Mouse (Mus musculus): Measurements from ENCODE around the gene Atp5d.

Gene Atp5d

DNA sequence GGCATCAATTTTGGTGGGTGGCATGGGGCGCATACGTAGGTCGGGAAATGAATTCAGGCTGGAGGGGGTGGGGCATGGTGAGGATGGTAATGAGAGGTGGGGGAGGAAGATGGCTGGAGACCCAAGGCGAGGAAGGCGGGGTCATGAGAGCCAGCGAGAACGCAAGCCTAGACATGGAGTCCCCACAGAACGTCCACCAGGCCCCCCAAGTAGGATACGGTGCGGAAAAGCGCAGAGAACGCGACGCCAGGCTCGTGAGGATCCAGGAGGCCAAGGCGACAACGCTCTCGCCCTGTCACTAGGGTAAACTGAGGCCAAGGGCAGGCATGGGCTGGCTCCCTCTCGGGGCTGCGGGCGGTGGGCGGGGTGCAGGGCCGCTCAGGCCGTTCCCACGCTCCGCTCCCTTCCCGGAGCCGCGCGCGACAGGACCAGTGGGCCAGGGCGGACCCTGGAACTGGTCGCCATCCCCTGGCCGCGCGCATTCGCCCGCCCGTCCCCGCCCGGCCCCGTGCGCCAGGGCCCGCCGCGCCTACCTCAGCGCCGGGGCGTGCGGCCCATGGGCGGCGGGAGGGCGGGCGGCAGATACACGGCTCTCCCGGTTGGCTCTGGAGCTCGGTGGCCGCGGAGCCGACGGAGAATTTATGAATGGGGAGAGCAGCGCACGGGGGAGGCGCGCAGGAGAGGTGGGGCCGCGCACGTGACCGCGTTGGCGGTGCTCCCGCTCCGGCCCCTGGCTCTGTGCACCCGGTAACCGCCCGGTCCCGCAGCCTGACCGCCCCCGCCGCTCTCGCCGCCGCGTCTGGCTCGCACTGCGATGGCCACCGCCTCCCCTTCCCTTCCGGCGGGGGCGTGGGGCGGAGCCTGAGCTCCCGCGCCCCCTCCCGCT lies at the start of gene Atp5d:
Gene Atp5d (plus strand): TSS at position 80 of the 886 bp plus-strand sequence.
- TF ChIP-seq POU5F1 (IDR thresholded peaks at IDR 0.05; ENCODE audit: borderline replicate concordance, low read length): no peak
- TF ChIP-seq CTCF (conservative IDR thresholded peaks at IDR 0.05; ENCODE audit: low read length): no peak
- no peak for TF ChIP-seq NANOG (IDR thresholded peaks at IDR 0.05; ENCODE audit: borderline replicate concordance, low read length)
- Histone ChIP-seq H3K4me3 (replicated peaks; ENCODE audit: low read length) (peak within 1 kb of the TSS; percentile 90), H3K9me3 (ENCODE audit: low read length) (no peaks in the 10 kb centered on the region), H3K36me3 (ENCODE audit: insufficient read depth, low read length) (peaks cover 37% of the 10 kb centered on the region), H3K4me1 (replicated peaks; ENCODE audit: low read depth, low read length) (peaks cover 75% of the 10 kb centered on the region), H3K27me3 (ENCODE audit: insufficient read depth, low read length) (no peaks in the 10 kb centered on the region; the same call in 1 of the 2 replicates)

GRCm38 (mm10) chr10:80089146-80089545 lies 49.3 kb upstream of the Atp5d start:
- Histone ChIP-seq H3K27me3 (ENCODE audit: insufficient read depth, low read length) (no peaks in the 10 kb centered on the region), H3K4me1 (replicated peaks; ENCODE audit: low read depth, low read length) (peaks cover 59% of the 10 kb centered on the region), H3K9me3 (ENCODE audit: low read length) (no peaks in the 10 kb centered on the region), H3K4me3 (replicated peaks; ENCODE audit: low read length) (0 out of 2 replicates have a peak overlapping the region, but pooled peaks have one; percentile 3), H3K36me3 (ENCODE audit: insufficient read depth, low read length) (peaks cover 69% of the 10 kb centered on the region)
- TF ChIP-seq NANOG (IDR thresholded peaks at IDR 0.05; ENCODE audit: borderline replicate concordance, low read length) (no peak), POU5F1 (IDR thresholded peaks at IDR 0.05; ENCODE audit: borderline replicate concordance, low read length) (no peak), CTCF (conservative IDR thresholded peaks at IDR 0.05; ENCODE audit: low read length) (no peak)

- TF ChIP-seq NANOG (IDR thresholded peaks at IDR 0.05; ENCODE audit: borderline replicate concordance, low read length) (no peak), CTCF (conservative IDR thresholded peaks at IDR 0.05; ENCODE audit: low read length) (no peak), POU5F1 (IDR thresholded peaks at IDR 0.05; ENCODE audit: borderline replicate concordance, low read length) (no peak)
- H3K36me3 ChIP-seq (ENCODE audit: insufficient read depth, low read length): peaks cover 64% of the 10 kb centered on the region
- H3K27me3 ChIP-seq (ENCODE audit: insufficient read depth, low read length): no peaks in the 10 kb centered on the region
- no peak overlapping the region for H3K4me3 ChIP-seq (replicated peaks; ENCODE audit: low read length)
- H3K9me3 ChIP-seq (ENCODE audit: low read length): no peaks in the 10 kb centered on the region
- H3K4me1 ChIP-seq (replicated peaks; ENCODE audit: low read depth, low read length): peaks cover 78% of the 10 kb centered on the region
Measured at GRCm38 (mm10) chr10:80091527-80091926, 46.9 kb upstream of the Atp5d start.

- no peak for TF ChIP-seq CTCF (conservative IDR thresholded peaks at IDR 0.05; ENCODE audit: low read length)
- TF ChIP-seq POU5F1 (IDR thresholded peaks at IDR 0.05; ENCODE audit: borderline replicate concordance, low read length): no peak
- no peak for TF ChIP-seq NANOG (IDR thresholded peaks at IDR 0.05; ENCODE audit: borderline replicate concordance, low read length)
- Histone ChIP-seq H3K4me1 (replicated peaks; ENCODE audit: low read depth, low read length) (peaks cover 82% of the 10 kb centered on the region), H3K9me3 (ENCODE audit: low read length) (no peaks in the 10 kb centered on the region), H3K36me3 (ENCODE audit: insufficient read depth, low read length) (peaks cover 60% of the 10 kb centered on the region), H3K27me3 (ENCODE audit: insufficient read depth, low read length) (no peaks in the 10 kb centered on the region), H3K4me3 (replicated peaks; ENCODE audit: low read length) (no peak overlapping the region)
Measured at GRCm38 (mm10) chr10:80092690-80093089, 45.7 kb upstream of the Atp5d start.

GRCm38 (mm10) chr10:80094085-80094484 lies 44.3 kb upstream of the Atp5d start:
- TF ChIP-seq NANOG (IDR thresholded peaks at IDR 0.05; ENCODE audit: borderline replicate concordance, low read length) (no peak), POU5F1 (IDR thresholded peaks at IDR 0.05; ENCODE audit: borderline replicate concordance, low read length) (no peak), CTCF (conservative IDR thresholded peaks at IDR 0.05; ENCODE audit: low read length) (no peak)
- no peaks in the 10 kb centered on the region for H3K9me3 ChIP-seq (ENCODE audit: low read length)
- no peaks in the 10 kb centered on the region for H3K27me3 ChIP-seq (ENCODE audit: insufficient read depth, low read length)
- peaks cover 59% of the 10 kb centered on the region for H3K36me3 ChIP-seq (ENCODE audit: insufficient read depth, low read length)
- H3K4me1 ChIP-seq (replicated peaks; ENCODE audit: low read depth, low read length): peaks cover 92% of the 10 kb centered on the region
- no peak overlapping the region for H3K4me3 ChIP-seq (replicated peaks; ENCODE audit: low read length)

DNA sequence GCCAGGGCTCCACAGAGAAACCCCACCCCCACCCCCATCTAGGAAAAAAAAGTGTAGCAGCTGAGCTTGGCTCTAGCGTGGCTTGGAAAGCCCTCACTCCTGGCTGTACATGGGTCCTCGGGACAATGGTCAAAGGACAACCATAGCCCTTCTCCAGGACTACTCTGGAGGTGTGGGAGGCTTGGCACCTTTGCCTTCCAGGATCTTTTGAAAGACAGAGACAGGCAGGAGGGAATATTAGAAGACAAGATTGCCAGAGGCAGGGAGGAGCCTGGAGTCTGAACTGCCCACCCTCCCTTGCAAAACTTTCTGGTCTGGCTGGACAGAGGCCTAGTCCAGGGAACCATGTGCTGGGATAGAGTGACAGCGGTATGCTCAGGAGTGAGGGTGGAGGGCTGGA lies 43.7 kb upstream of the Atp5d start:
- no peaks in the 10 kb centered on the region for H3K9me3 ChIP-seq (ENCODE audit: low read length)
- H3K4me3 ChIP-seq (replicated peaks; ENCODE audit: low read length): no peak overlapping the region
- H3K27me3 ChIP-seq (ENCODE audit: insufficient read depth, low read length): no peaks in the 10 kb centered on the region
- H3K36me3 ChIP-seq (ENCODE audit: insufficient read depth, low read length): peaks cover 65% of the 10 kb centered on the region
- H3K4me1 ChIP-seq (replicated peaks; ENCODE audit: low read depth, low read length): peaks cover 92% of the 10 kb centered on the region
- TF ChIP-seq POU5F1 (IDR thresholded peaks at IDR 0.05; ENCODE audit: borderline replicate concordance, low read length): no peak
- no peak for TF ChIP-seq CTCF (conservative IDR thresholded peaks at IDR 0.05; ENCODE audit: low read length)
- TF ChIP-seq NANOG (IDR thresholded peaks at IDR 0.05; ENCODE audit: borderline replicate concordance, low read length): no peak

DNA sequence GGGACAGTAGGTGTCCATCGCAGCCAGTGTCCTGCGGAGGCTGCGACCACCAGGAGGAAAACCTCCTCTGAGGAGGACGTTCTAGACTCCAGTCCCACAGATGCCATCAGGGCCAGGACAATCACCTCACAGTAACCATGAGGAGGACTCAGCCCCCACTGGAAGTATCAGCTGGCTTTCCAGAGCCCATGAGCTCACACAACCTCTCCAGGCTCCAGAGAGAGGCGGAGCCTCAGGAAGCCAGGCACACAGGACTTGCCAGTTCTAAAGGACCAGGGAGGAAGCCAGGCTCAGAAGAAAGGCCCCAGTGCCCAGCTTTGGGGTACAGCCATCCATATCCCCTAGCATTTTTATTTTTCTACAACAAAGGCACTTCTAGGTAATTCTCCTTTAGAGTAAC lies 42.9 kb upstream of the Atp5d start:
- Histone ChIP-seq H3K36me3 (ENCODE audit: insufficient read depth, low read length) (peaks cover 66% of the 10 kb centered on the region), H3K27me3 (ENCODE audit: insufficient read depth, low read length) (no peaks in the 10 kb centered on the region), H3K4me1 (replicated peaks; ENCODE audit: low read depth, low read length) (peaks cover 92% of the 10 kb centered on the region), H3K4me3 (replicated peaks; ENCODE audit: low read length) (no peak overlapping the region), H3K9me3 (ENCODE audit: low read length) (no peaks in the 10 kb centered on the region)
- TF ChIP-seq NANOG (IDR thresholded peaks at IDR 0.05; ENCODE audit: borderline replicate concordance, low read length): no peak
- TF ChIP-seq POU5F1 (IDR thresholded peaks at IDR 0.05; ENCODE audit: borderline replicate concordance, low read length): no peak
- no peak for TF ChIP-seq CTCF (conservative IDR thresholded peaks at IDR 0.05; ENCODE audit: low read length)

DNA sequence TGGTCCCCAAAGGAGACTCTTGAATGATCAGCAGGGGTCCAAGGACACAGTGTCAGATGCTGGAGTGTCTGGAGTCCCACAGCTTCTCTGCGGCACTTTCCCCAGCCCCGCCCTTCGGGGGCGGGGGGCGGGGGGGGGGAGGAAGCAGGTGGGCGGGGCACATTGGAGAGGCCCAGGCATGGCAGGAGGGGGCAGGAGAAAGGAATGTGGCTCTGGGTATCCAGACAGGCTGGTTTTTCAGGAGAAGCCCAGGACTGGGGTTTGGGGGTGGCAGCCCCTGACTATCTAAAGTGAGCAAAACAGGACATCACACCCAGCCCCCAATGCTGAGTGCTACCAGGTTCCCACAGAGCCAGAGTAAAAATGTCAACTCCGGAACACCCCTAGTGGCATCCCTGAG lies 41.2 kb upstream of the Atp5d start:
- Histone ChIP-seq H3K4me3 (replicated peaks; ENCODE audit: low read length) (peak overlapping the region; percentile 35; the same call in 1 of the 2 replicates), H3K4me1 (replicated peaks; ENCODE audit: low read depth, low read length) (peaks cover 95% of the 10 kb centered on the region), H3K9me3 (ENCODE audit: low read length) (no peaks in the 10 kb centered on the region), H3K36me3 (ENCODE audit: insufficient read depth, low read length) (peaks cover 53% of the 10 kb centered on the region), H3K27me3 (ENCODE audit: insufficient read depth, low read length) (no peaks in the 10 kb centered on the region)
- TF ChIP-seq NANOG (IDR thresholded peaks at IDR 0.05; ENCODE audit: borderline replicate concordance, low read length) (no peak), CTCF (conservative IDR thresholded peaks at IDR 0.05; ENCODE audit: low read length) (no peak), POU5F1 (IDR thresholded peaks at IDR 0.05; ENCODE audit: borderline replicate concordance, low read length) (no peak)

Data from E14TG2a.4 (cell line).